Mouse (Mus musculus) heart, postnatal 0 days (tissue): ENCODE data around the gene Sgms1.

Source experiments
- CTCF ChIP-seq: IDR thresholded peaks from 2 replicates; pipeline ENCODE4 v1.5.1; 2016; ENCODE audit warnings: antibody characterized with exemption, control low read depth, low read depth
- EP300 ChIP-seq: IDR thresholded peaks from 2 replicates; pipeline ENCODE4 v1.6.1; 2016; ENCODE audit warnings: antibody characterized with exemption, low read depth

GRCm38 (mm10) chr19:32090804-32091203, 298.7 kb downstream of the Sgms1 start:
- no peak for TF ChIP-seq EP300
- no peak for TF ChIP-seq CTCF
